Comparison of ENCODE assay signal across 27 mouse cellular contexts in the genomic region with DNA sequence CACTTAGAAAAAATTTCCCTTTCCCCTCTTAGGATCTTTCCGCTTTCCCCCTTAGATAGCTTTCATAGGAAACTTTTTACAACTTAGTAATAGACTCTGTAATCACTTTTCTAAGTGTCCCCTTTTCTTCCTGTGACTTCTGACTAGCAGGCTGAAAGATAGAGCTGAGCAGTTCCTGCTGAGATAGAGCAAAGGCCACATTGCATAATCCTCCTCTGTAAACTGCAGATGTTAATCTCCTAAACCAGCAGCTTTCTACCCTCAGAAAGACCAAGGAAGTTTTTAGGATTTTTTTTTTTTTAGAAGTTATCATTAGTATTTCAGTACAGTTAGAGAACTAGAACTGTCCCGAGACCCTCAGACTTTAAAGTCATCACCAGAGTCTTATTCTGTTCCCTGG. TPM values are rescaled to one million over a fixed set of nuclear protein-coding genes. Genes with fewer than 3 reads are reported as not detected.
DNase-seq lines count a peak whose midpoint lies in the region; ATAC-seq and TF ChIP-seq lines count a peak whose summit lies in the region.
"Had no signal": no experiment of that assay in that cellular context is flagged by ENCODE, and none has a peak within 500 bp of the region (broad histone marks: within the 10 kb centered on the region; RNA-seq: fewer than 3 reads in every experiment).

No protein-coding gene starts in this region.

- H3K9me3 ChIP-seq in liver, postnatal 0 days (ENCODE audit: low read length): peaks cover 8% of the 10 kb centered on the region; the same call in 1 of the 2 replicates
- H3K9me3 ChIP-seq in midbrain, embryonic 14.5 days (ENCODE audit: control insufficient read depth, low read length): 0 out of 2 replicates have a peak, but pooled peaks cover 3% of the 10 kb centered on the region
- H3K9me3 ChIP-seq: G1E had no signal

- H3K4me2 ChIP-seq in liver, postnatal 0 days (ENCODE audit: low read depth, low read length): no peak overlapping the region
- H3K4me2 ChIP-seq in midbrain, embryonic 14.5 days (ENCODE audit: low read length): no peak overlapping the region

- no peaks in the 10 kb centered on the region for H3K27me3 ChIP-seq in liver, adult 2 months (ENCODE audit: control insufficient read depth, insufficient read depth, low read length)
- H3K27me3 ChIP-seq in liver, postnatal 0 days (ENCODE audit: insufficient read depth, low read length): no peaks in the 10 kb centered on the region
- no peaks in the 10 kb centered on the region for H3K27me3 ChIP-seq in midbrain, embryonic 14.5 days (ENCODE audit: control insufficient read depth, insufficient read depth, low read length)
- H3K27me3 ChIP-seq: CH12.LX had no signal

- H3K79me2 ChIP-seq in liver, adult 2 months (ENCODE audit: control insufficient read depth, insufficient read depth, low read length): no peaks in the 10 kb centered on the region

- TF ChIP-seq CTCF in liver, adult 2 months (IDR thresholded peaks at IDR 0.05; ENCODE audit: low read depth, low read length): no peak
- TF ChIP-seq CTCF in liver, postnatal 0 days (IDR thresholded peaks at IDR 0.05; ENCODE audit: low read depth): no peak

- DNase-seq in embryo, embryonic 10.5 days (ENCODE audit: low spot score): peak; percentile 13
- no peak for DNase-seq in embryo, embryonic 11 days
- peak; percentile 74 for DNase-seq in liver, adult 2 months (ENCODE audit: extremely low read depth, low read depth, low spot score)
- DNase-seq in liver, postnatal 0 days: no peak
- DNase-seq in retina, embryonic 14.5 days (ENCODE audit: low spot score): peak; percentile 21
- DNase-seq in retina, postnatal 1 day: no peak
- peak; percentile 81 for DNase-seq in 416B (ENCODE audit: low read depth)
- DNase-seq in midbrain, embryonic 14.5 days: no peak
- DNase-seq: adrenal gland, adult 2 months; adrenal gland, adult 8-10 months; adrenal gland, postnatal 10 days; adrenal gland, postnatal 14 days; adrenal gland, postnatal 25 days; adrenal gland, postnatal 36 days; B cell, adult 2 months; cerebellum, adult 11 months; cerebellum, adult 11-12 months; cerebellum, adult 18-20 months had no signal

- no peak overlapping the region for H3K27ac ChIP-seq in liver, adult 2 months (replicated peaks; ENCODE audit: insufficient read depth, low read depth, low read length)
- no peak overlapping the region for H3K27ac ChIP-seq in liver, postnatal 0 days (ENCODE audit: low read depth)
- H3K27ac ChIP-seq in midbrain, embryonic 14.5 days (replicated peaks; ENCODE audit: low read depth, low read length): no peak overlapping the region

- no peak overlapping the region for H3K9ac ChIP-seq in liver, adult 2 months (ENCODE audit: low read depth, low read length)
- no peak overlapping the region for H3K9ac ChIP-seq in liver, postnatal 0 days (replicated peaks)
- H3K9ac ChIP-seq in midbrain, embryonic 14.5 days (replicated peaks; ENCODE audit: low read length): no peak overlapping the region

- H3K4me3 ChIP-seq in liver, adult 2 months (ENCODE audit: insufficient read depth, low read depth, low read length): no peak overlapping the region
- H3K4me3 ChIP-seq in liver, postnatal 0 days (ENCODE audit: low read depth, low read length): no peak overlapping the region
- no peak overlapping the region for H3K4me3 ChIP-seq in midbrain, embryonic 14.5 days (replicated peaks; ENCODE audit: low read depth, low read length)

- H3K36me3 ChIP-seq in liver, adult 2 months (ENCODE audit: control insufficient read depth, insufficient read depth, low read length): no peaks in the 10 kb centered on the region
- no peaks in the 10 kb centered on the region for H3K36me3 ChIP-seq in liver, postnatal 0 days (replicated peaks; ENCODE audit: insufficient read depth, low read length)
- H3K36me3 ChIP-seq in midbrain, embryonic 14.5 days (ENCODE audit: control insufficient read depth, insufficient read depth, low read length): no peaks in the 10 kb centered on the region
- H3K36me3 ChIP-seq: G1E had no signal

- ATAC-seq in liver, postnatal 0 days: no peak
- ATAC-seq in midbrain, embryonic 14.5 days (ENCODE audit: low FRiP score, low TSS enrichment): no peak
- ATAC-seq: activated CD4-positive, CD25-positive, alpha-beta regulatory T cell, adult 4 months; CD4-positive, CD25-positive, alpha-beta regulatory T cell, adult 4 months; Patski had no signal

- no peak for TF ChIP-seq EP300 in liver, postnatal 0 days (IDR thresholded peaks at IDR 0.05; ENCODE audit: low read depth)

- no peaks in the 10 kb centered on the region for H3K4me1 ChIP-seq in liver, adult 2 months (ENCODE audit: control insufficient read depth, insufficient read depth, low read length)
- no peaks in the 10 kb centered on the region for H3K4me1 ChIP-seq in liver, postnatal 0 days (ENCODE audit: insufficient read depth)
- H3K4me1 ChIP-seq in midbrain, embryonic 14.5 days (ENCODE audit: control insufficient read depth, insufficient read depth, low read length): no peaks in the 10 kb centered on the region

- 95% methylated on average over 2 of the region's 2 CpGs for WGBS in liver, adult 2 months
- 73% methylated on average over 2 of the region's 2 CpGs for WGBS in liver, postnatal 0 days (ENCODE audit: insufficient replicate concordance)
- WGBS in midbrain, embryonic 14.5 days: 86% methylated on average over 2 of the region's 2 CpGs

- no peak for TF ChIP-seq POLR2A in liver, adult 2 months (IDR thresholded peaks at IDR 0.05; ENCODE audit: extremely low read depth, insufficient read depth, low read length)

RNA-seq across cellular contexts. Expression of a gene that starts 3.5 kb away (rescaled TPM):
- total RNA-seq in liver, adult 2 months (2014; rRNA removed): 0.07 TPM in 1 of 2 replicates, not detected in the other
- not detected in 2 replicates for polyA plus RNA-seq in liver, adult 2 months (2012; rRNA removed)
- 0.56 and 0.70 TPM in 2 replicates for polyA plus RNA-seq in liver, postnatal 0 days (2015; fragmentation: Nextera tagmentation; extraction: Ambion mirVana)
- not detected in 2 replicates for polyA plus RNA-seq in midbrain, embryonic 14.5 days (2014; fragmentation: Nextera tagmentation; extraction: Ambion mirVana)
- total RNA-seq: adrenal gland, postnatal 14 days; adrenal gland, postnatal 25 days; CH12.LX; MEL had no signal
- polyA plus RNA-seq: adrenal gland, adult 2 months; brain, embryonic 14.5 days; G1E; Patski had no signal

RNA-seq across cellular contexts. Expression of a gene that starts 8.9 kb away (rescaled TPM):
- total RNA-seq in liver, adult 2 months (2014; rRNA removed): not detected in 2 replicates
- not detected in 2 replicates for polyA plus RNA-seq in liver, adult 2 months (2012; rRNA removed)
- not detected in 2 replicates for polyA plus RNA-seq in liver, postnatal 0 days (2015; fragmentation: Nextera tagmentation; extraction: Ambion mirVana)
- not detected in 2 replicates for polyA plus RNA-seq in midbrain, embryonic 14.5 days (2014; fragmentation: Nextera tagmentation; extraction: Ambion mirVana)
- total RNA-seq: adrenal gland, adult 18-20 months; adrenal gland, adult 2 months; adrenal gland, adult 8-10 months; adrenal gland, postnatal 10 days; adrenal gland, postnatal 14 days; adrenal gland, postnatal 25 days; adrenal gland, postnatal 36 days; CH12.LX; ES-E14; MEL had no signal
- polyA plus RNA-seq: activated CD4-positive, CD25-positive, alpha-beta regulatory T cell, adult 4 months; adrenal gland, adult 2 months; brain, embryonic 14.5 days; CD4-positive, CD25-positive, alpha-beta regulatory T cell, adult 4 months; G1E had no signal

RNA-seq across cellular contexts. Expression of a gene that starts 29.5 kb away (rescaled TPM):
- total RNA-seq in liver, adult 2 months (2014; rRNA removed): 355 and 458 TPM in 2 replicates
- 318 and 321 TPM in 2 replicates for polyA plus RNA-seq in liver, adult 2 months (2012; rRNA removed)
- 37.3 and 38.5 TPM in 2 replicates for polyA plus RNA-seq in liver, postnatal 0 days (2015; fragmentation: Nextera tagmentation; extraction: Ambion mirVana)
- 72.0 and 102 TPM in 2 replicates for polyA plus RNA-seq in midbrain, embryonic 14.5 days (2014; fragmentation: Nextera tagmentation; extraction: Ambion mirVana)

RNA-seq across cellular contexts. Expression of a gene that starts 51.7 kb away (rescaled TPM):
- 3.2 and 3.5 TPM in 2 replicates for total RNA-seq in liver, adult 2 months (2014; rRNA removed)
- 0.20 and 0.34 TPM in 2 replicates for polyA plus RNA-seq in liver, adult 2 months (2012; rRNA removed)
- polyA plus RNA-seq in liver, postnatal 0 days (2015; fragmentation: Nextera tagmentation; extraction: Ambion mirVana): 0.65 and 1.0 TPM in 2 replicates
- 1.9 and 2.1 TPM in 2 replicates for polyA plus RNA-seq in midbrain, embryonic 14.5 days (2014; fragmentation: Nextera tagmentation; extraction: Ambion mirVana)
- total RNA-seq: CH12.LX, ES-E14, MEL had no signal
- polyA plus RNA-seq: activated CD4-positive, CD25-positive, alpha-beta regulatory T cell, adult 4 months; CD4-positive, CD25-positive, alpha-beta regulatory T cell, adult 4 months; G1E; Patski had no signal

Comparison
In these comparisons a context has a peak if more than half of its experiments do, and no peak if none do; other contexts are left out.
1. DNase-seq: peak in embryo, embryonic 10.5 days (single experiment), liver, adult 2 months (single experiment), retina, embryonic 14.5 days (single experiment) and 416B (single experiment); none in embryo, embryonic 11 days (single experiment), liver, postnatal 0 days (single experiment), retina, postnatal 1 day (single experiment) and midbrain, embryonic 14.5 days (single experiment).